Mouse (Mus musculus): ENCODE data around the gene Nrp1. TPM values are rescaled to one million over a fixed set of nuclear protein-coding genes. Genes with fewer than 3 reads are reported as not detected.
A peak's percentile ranks its signal among the peaks of the same experiment; 100 is the strongest.

Nrp1 gene
- polyA plus RNA-seq, 1 experiment from 2014 or later, result 17.7 TPM

DNA sequence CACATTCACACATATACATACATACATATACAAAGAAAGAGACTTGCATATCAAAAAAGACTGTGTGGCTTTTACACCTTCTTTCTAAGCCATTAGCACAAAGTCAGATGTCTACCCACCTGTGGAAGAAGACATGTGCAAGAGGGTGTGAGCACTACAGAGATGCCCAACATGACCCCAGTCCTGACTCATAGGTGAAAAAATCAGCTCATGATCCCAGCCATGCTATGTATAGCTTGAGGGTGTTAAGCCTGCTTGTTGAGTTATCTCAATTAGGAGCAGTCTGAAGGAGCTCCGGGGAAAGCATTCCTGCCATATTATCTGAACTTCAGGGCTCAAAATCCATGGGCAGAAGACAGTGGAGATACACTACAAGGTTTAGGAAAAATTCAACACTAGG lies 187.9 kb downstream of the Nrp1 start:
- Histone ChIP-seq H3K4me1 (no peaks in the 10 kb centered on the region), H3K9me3 (no peaks in the 10 kb centered on the region), H3K4me3 (no peak overlapping the region), H3K27ac (no peak overlapping the region), H3K27me3 (ENCODE audit: poor library complexity, severe bottlenecking) (no peaks in the 10 kb centered on the region), H3K36me3 (replicated peaks) (no peaks in the 10 kb centered on the region)
- DNase-seq (ENCODE audit: extremely low spot score, low spot score), result no peak
- WGBS, result 90% methylated on average over 1 of the region's 1 CpGs

DNA sequence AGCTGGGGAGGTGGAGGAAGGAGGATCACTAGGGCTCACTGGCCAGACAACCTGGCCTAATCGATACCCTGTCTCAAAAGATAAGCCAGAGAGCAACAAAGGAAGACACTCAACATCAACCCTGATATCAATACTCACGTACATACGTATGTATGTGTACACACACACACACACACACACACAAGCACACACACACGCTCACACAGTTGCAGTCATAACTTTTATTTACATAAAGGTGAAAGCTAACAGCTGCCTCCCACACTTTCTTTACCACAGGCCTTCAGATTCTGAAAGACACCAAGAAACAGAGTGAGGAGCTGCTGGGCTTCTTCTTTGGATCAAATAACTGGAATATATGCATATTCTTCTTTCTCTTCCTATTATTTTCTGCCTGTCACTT lies 189.0 kb downstream of the Nrp1 start:
- Histone ChIP-seq H3K27me3 (ENCODE audit: poor library complexity, severe bottlenecking) (no peaks in the 10 kb centered on the region), H3K36me3 (replicated peaks) (no peaks in the 10 kb centered on the region), H3K27ac (no peak overlapping the region), H3K9me3 (no peaks in the 10 kb centered on the region), H3K4me3 (no peak overlapping the region), H3K4me1 (no peaks in the 10 kb centered on the region)
- no peak for DNase-seq (ENCODE audit: extremely low spot score, low spot score)
- WGBS, result 93% methylated on average over 4 of the region's 4 CpGs

GRCm38 (mm10) chr8:128549738-128550137 lies 191.3 kb downstream of the Nrp1 start:
- Histone ChIP-seq H3K27ac (no peak overlapping the region), H3K4me3 (no peak overlapping the region), H3K9me3 (no peaks in the 10 kb centered on the region), H3K4me1 (no peaks in the 10 kb centered on the region), H3K36me3 (replicated peaks) (no peaks in the 10 kb centered on the region), H3K27me3 (ENCODE audit: poor library complexity, severe bottlenecking) (no peaks in the 10 kb centered on the region)
- no peak for DNase-seq (ENCODE audit: extremely low spot score, low spot score)
- 93% methylated on average over 5 of the region's 5 CpGs for WGBS

DNA sequence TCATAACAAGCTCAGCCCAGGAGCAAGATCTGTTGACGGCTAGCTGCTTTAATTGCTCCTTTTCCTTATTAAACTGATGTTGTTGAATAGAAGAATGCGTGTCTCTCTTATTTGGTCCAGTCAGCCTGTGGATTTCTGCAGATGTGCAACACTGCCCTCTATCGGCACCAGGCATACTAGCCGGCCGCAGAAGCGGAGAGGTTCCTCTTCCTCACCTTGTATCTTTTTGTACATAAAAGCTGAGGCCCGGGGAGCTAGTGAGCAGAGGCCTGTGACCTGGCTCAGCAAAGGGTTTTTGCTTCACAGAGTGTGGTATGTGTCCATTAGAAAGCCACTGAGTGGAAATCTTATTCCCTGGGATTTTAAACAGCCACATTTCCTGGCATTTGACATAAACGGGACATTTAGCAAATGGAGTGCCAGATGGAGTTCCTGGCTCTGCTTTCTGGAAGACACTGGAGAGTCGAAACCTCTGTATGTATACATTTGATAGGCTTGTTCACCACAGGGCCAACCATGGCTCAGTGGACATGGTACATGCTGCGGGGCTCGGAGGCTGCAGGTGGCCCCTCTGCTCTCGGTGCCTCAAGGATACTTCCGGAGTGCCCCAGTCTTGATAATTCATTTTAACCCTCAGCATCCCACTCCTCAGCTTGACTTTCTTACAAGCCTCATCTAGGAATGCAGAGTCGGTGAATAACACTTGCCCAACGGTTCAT lies 193.2 kb downstream of the Nrp1 start:
- Histone ChIP-seq H3K4me1 (no peaks in the 10 kb centered on the region), H3K9me3 (no peaks in the 10 kb centered on the region), H3K36me3 (replicated peaks) (no peaks in the 10 kb centered on the region), H3K27me3 (ENCODE audit: poor library complexity, severe bottlenecking) (no peaks in the 10 kb centered on the region), H3K27ac (no peak overlapping the region), H3K4me3 (no peak overlapping the region)
- DNase-seq (ENCODE audit: extremely low spot score, low spot score), result peak; percentile 66
- 57% methylated on average over 15 of the region's 15 CpGs for WGBS

MicroRNAs encoded within 50 kb of the gene (microRNA counts, 519-probe panel; counts per million panel counts)
- 341 counts per million, percentile 65 among the panel's probes with 10 or more counts for microRNA mmu-miR-1903

Small RNAs within 50 kb of the gene (microRNA-seq; reads per million reads assigned to microRNA genes)
- gene Mir1903, result not detected
